Mouse (Mus musculus) thymus, adult 2 months (tissue): ENCODE measurements at regions not wholly inside any gene's neighbourhood (a gene's known extent, or its start where the extent isn't known, plus 50 kb on each side); places are given as distances from the start of the nearest gene placed in this dataset.

Experiments
- CTCF ChIP-seq: fragments of 200-500 bp; IDR thresholded peaks from 2 replicates; pipeline ENCODE4 v1.5.1; 2012; ENCODE audit warnings: mild to moderate bottlenecking, control low read depth, low read length, moderate library complexity, borderline replicate concordance; ENCODE audit not compliant: control insufficient read depth, poor library complexity, insufficient read depth; ENCODE audit errors: extremely low read depth
- POLR2A ChIP-seq: fragments of 200-500 bp; IDR thresholded peaks from 2 replicates; pipeline ENCODE4 v1.6.1; 2012; ENCODE audit warnings: mild to moderate bottlenecking, low read length, control low read depth, moderate library complexity; ENCODE audit not compliant: control insufficient read depth, poor library complexity, insufficient read depth; ENCODE audit errors: extremely low read depth

GRCm38 (mm10) chr3:148343256-148343632 lies 647.1 kb downstream of the Adgrl2 start:
- TF ChIP-seq CTCF (no peak), POLR2A (no peak)
